24 mouse cellular contexts compared by ENCODE assay signal in the genomic region with DNA sequence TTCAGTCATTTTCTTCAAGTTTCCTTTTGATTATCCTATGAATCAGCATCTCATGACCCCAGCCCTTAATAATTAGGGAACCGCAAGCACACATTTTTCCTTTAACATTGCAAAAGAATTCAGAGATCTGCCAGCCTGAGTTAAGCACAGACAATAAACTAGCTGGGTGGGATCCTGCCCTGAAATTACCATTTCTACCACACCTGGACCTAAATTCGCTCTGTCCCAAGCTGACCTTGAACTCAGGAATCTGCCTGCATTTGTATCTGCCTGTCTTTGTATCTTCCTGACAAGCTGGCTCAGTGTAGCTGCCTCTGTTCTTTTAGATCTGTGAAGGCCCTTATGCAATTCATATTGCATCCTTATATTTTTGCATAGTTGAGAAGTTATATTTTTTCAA. TPM values are rescaled to one million over a fixed set of nuclear protein-coding genes. Genes with fewer than 3 reads are reported as not detected.
A peak's percentile ranks its signal among the peaks of the same experiment; 100 is the strongest.
DNase-seq lines count a peak whose midpoint lies in the region; ATAC-seq lines count a peak whose summit lies in the region.
"Had no signal": no experiment of that assay in that cellular context is flagged by ENCODE, and none has a peak within 500 bp of the region (broad histone marks: within the 10 kb centered on the region; RNA-seq: fewer than 3 reads in every experiment).

No protein-coding gene starts in this region.

- no peak for ATAC-seq in megakaryocyte, adult 5-6 weeks (ENCODE audit: poor library complexity, severe bottlenecking)
- ATAC-seq: activated CD4-positive, CD25-positive, alpha-beta regulatory T cell, adult 4 months; CD4-positive, CD25-positive, alpha-beta regulatory T cell, adult 4 months; Patski had no signal

- DNase-seq in ES-CJ7 (ENCODE audit: low read depth, low spot score) (peak; percentile 55), R1 (ENCODE audit: low read depth, low spot score) (peak; percentile 65), ZHBTc4 (ENCODE audit: low read depth, low spot score) (peak; percentile 46)
- no peak for DNase-seq in urinary bladder, postnatal 25 days (ENCODE audit: low spot score)
- DNase-seq in heart, adult 9 months (ENCODE audit: low spot score in 2 of 2), result no peak
- DNase-seq: adrenal gland, adult 2 months; adrenal gland, adult 8-10 months; adrenal gland, postnatal 10 days; adrenal gland, postnatal 14 days; adrenal gland, postnatal 25 days; adrenal gland, postnatal 36 days; B cell, adult 2 months; cerebellum, adult 11 months; cerebellum, adult 11-12 months; cerebellum, adult 18-20 months; cerebellum, adult 2 months; cerebellum, adult 8-10 months; cerebellum, adult 9-10 months had no signal

RNA-seq across cellular contexts. Expression of gene Csf3r, which starts 26.5 kb away (rescaled TPM):
- total RNA-seq in megakaryocyte, adult 5-6 weeks (2015), result 214 and 215 TPM in 2 replicates
- total RNA-seq in megakaryocyte, adult 5-6 weeks (2017), result 103 and 121 TPM in 2 replicates
- total RNA-seq: CH12.LX, MEL had no signal

RNA-seq across cellular contexts. Expression of gene Mrps15, which starts 48.9 kb away (rescaled TPM):
- 120 and 147 TPM in 2 replicates for total RNA-seq in megakaryocyte, adult 5-6 weeks (2015)
- total RNA-seq in megakaryocyte, adult 5-6 weeks (2017), result 64.5 and 68.3 TPM in 2 replicates

Comparison
In these comparisons a context has a peak if more than half of its experiments do, and no peak if none do; other contexts are left out.
1. DNase-seq: peak in ES-CJ7 (single experiment), R1 (single experiment) and ZHBTc4 (single experiment); none in urinary bladder, postnatal 25 days (single experiment) and heart, adult 9 months (0 of 2).